Mouse (Mus musculus) layer of hippocampus, adult 11-12 months (tissue): Measurements from ENCODE around the gene B3gat3.
"Not testable (repeated sequence)": the region's sequence is repeated elsewhere in the genome, so short reads cannot be mapped to it uniquely, and the experiment has no call there.

ENCODE experiments used
- DNase-seq: peaks from one replicate; pipeline ENCODE4 v3.0.0; 2022; ENCODE audit warnings: low spot score

B3gat3 gene

DNA sequence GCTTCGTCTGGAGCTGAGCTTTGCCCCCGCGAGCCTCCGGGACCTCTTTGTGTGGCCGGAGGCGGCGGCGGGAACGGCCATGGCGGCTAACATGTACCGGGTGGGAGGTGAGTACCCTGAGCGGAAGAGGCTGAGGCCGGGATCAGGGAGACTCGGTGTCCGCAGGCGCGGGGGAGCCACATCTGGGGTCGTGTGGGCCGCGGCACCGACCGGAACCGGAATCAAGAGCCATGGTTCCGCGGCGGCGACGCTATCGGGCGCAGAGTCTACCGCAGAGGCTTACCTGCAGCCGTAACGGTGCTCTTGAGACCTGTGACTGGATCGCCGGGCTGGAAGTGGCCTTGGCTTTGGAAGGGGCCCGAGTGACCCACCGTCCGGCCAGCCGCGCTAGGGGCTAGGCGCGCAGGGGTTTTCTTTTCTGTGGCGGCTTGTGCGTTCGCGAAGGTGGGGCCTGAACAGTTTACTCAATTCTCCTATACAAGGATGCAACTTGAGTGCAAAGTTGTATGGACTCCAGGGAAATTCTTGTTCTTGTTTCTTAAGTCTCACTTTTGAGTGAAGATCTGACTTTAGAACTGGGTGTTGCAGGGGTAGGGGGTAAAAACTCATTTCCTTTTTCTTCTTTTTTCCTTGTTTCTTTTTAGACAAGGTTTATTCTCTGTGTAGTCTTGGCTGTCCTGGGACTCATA, 22.2 kb downstream of the B3gat3 start:
- DNase-seq: no peak

DNA sequence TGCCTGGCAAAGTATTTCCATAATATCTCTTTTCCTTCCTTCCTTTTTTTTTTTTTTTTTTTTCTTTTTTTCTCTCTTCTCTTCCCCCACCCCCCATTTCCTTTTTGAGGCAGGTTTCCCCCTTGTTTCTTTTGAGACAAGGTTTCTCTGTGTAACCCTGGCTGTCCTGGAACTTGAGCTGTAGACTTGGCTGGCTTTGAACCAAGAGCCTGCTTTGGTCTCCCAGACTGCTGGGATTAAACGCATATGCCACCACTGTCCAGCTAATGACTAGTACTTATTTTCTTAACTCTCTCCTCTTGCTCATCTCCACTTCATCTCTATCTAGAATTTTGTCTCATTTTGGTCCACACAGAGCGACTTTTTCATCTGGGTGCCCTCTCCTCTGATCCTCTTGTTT, 22.9 kb downstream of the B3gat3 start:
- no peak for DNase-seq

- DNase-seq: no peak
Observed at GRCm38 (mm10) chr19:8944062-8944461, 23.9 kb downstream of the B3gat3 start.

- DNase-seq: peak; percentile 58
Observed at GRCm38 (mm10) chr19:8944750-8945149, 24.6 kb downstream of the B3gat3 start.

- no peak for DNase-seq
Observed at GRCm38 (mm10) chr19:8945251-8945650, 25.1 kb downstream of the B3gat3 start.

- no peak for DNase-seq
Observed at GRCm38 (mm10) chr19:8946929-8947328, 26.8 kb downstream of the B3gat3 start.

GRCm38 (mm10) chr19:8950190-8950589, 30.0 kb downstream of the B3gat3 start:
- DNase-seq: no peak

DNA sequence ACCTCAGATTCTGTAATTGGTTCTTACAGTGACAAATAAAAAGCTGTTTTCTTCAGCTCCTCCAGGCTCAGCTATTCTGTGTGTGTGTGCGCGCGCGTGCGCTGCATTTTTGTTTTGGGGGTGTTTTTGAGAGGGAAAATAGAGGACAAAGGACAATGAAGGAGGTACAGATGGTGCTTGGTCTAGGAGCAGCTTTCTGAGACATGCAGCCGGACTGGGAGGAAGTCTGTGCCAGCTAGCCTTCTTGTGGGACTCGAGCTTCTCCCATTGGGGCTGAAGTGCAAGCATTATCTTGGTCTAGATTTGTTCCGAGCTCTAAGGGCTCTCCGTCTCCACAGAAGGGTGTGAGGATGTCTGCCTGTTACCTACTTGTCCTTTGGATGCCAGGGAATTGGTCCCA, 32.1 kb downstream of the B3gat3 start:
- DNase-seq: no peak

DNA sequence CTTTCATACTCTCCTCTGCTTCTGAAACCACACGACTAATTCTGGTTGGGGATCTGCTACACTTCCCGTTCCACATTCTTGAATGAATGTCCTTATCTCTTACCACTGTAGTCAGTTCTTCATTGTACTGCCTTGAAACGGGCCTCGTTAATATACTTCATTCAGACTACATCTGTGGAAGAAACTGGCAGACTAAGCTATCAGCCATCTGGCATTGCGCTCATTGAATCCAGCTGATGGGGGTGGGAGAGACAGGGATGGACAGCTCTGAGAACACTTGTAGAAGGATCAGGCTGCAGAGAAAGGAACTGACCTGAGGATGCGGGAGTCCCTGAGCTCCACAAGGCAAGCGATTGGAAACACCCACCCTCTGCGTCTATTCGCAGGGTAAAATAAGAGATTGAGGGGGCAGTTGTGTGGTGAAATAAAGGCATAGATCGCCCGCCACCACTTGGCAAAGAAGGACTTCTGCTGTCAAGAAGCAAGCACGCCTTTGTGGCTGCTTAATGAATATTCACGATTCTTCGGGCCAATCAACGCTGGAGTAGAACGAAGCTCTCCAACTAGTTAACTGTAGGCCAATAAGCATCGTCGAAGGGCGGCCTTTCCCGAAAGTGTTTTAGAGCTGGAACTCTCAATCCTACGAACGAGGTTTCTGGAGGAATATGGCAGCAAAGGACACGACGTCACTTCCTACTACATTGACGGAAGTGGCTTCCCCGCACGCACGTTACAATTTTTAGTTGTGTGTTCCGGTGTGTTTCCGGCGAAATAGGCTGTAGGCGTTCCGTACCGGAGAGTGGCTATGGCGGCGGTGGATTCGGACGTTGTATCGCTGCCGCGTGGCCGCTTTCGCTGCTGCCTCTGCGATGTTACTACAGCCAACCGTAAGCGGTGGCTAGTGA, 33.2 kb downstream of the B3gat3 start, which contains the start of gene Tut1:
Gene Tut1, plus strand, starts transcription at position 713 of the 905 bp plus-strand sequence.
- DNase-seq: peak; percentile 96

DNA sequence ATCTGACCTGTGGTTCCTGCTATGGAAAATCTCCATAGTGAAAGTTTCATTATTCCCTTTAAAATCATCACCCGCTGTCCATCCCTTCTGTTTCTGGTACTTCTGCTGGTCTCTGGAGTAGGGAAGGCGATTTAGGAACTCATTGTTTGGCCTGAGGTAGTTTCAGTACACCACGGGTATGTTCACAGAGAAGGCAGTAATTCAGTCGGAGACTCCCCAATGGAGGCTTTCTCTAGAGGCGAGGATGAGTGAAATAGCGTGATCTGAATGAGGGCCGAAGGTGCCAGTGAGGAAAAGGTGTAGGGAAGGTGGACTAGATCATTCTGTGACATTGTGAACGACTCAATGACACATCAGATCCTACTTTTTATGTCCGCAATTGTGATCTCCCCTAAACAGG, 34.0 kb downstream of the B3gat3 start:
- DNase-seq: no peak

- no peak for DNase-seq
Observed at GRCm38 (mm10) chr19:8962256-8962655, 42.1 kb downstream of the B3gat3 start.

DNA sequence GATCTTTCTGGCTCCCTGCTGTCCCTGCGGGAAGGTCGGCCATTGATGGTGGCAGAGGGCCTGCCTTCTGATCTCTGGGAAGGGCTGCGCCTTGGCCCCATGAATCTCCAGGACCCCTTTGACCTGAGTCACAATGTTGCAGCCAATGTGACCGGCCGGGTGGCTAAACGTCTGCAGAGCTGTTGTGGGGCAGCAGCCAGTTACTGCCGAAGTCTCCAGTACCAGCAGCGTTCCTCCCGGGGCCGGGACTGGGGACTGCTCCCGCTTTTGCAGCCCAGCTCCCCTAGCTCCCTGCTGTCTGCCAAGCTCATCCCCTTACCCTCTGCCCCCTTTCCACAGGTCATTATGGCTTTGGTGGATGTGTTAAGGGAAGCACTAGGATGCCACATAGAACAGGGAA, 44.9 kb downstream of the B3gat3 start:
- DNase-seq: no peak

- DNase-seq: peak; percentile 32
Observed at GRCm38 (mm10) chr19:8965771-8966170, 45.6 kb downstream of the B3gat3 start.

- DNase-seq: no peak
Observed at GRCm38 (mm10) chr19:8966198-8966589, 46.0 kb downstream of the B3gat3 start.

DNA sequence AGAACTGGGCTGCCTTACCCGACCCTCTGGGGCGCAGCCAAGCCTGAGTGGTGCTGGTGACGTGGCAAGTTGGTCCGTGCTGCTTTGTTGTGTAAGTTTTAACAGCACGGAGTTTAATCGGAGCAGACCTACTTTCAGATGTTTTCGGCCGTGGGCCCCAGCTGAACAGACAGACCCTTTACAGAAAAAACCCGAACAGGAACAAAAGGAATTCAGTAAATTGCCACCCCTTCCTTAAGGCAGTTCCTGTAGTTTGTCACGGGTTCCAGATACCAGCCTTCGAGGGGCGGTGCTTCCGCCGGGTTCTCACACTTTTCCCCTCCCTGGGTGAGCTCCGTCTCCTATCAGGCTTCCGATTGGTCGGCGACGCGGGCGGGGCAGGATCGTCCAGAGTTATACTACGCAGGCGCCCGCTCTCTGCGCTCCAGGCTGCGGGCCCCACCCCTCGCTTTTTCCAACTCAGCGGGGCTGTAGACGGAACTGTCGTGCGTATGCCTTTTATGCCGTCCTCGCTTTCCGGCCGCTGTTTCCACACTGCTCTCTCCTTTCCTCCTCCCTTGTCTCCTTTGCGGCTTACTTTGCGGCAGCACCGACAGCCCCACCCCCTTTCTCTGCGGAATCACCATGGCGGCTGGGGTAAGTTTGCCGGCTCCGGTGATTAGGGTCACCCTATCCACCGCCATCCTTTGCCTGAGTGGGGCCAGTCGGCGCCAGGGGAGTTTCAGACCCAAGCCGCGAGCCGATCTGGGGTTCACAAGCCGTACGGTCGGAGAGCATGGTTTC, 46.6 kb downstream of the B3gat3 start, which contains the start of gene Eef1g:
Gene Eef1g, plus strand, starts transcription at position 452 of the 783 bp plus-strand sequence.
- peak; percentile 100 for DNase-seq

DNA sequence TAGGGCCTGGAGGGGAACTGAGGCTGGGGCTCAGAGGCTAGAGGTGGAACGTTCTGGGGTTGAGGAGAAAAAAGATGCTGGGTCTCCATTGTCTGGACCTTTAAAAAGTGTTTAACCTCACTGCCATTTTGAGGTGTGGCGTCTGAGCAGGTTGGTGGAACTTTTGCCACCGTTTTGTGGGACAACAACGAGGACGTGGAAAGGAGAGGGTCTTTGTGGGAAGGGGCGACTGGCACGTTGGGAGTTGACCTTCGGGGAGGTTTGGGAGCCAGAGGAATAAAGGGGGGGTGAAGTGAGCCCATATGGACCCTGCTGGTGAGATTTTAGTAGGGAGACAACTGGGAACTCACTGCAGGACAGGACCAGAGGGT, 47.2 kb downstream of the B3gat3 start:
- DNase-seq: no peak

DNA sequence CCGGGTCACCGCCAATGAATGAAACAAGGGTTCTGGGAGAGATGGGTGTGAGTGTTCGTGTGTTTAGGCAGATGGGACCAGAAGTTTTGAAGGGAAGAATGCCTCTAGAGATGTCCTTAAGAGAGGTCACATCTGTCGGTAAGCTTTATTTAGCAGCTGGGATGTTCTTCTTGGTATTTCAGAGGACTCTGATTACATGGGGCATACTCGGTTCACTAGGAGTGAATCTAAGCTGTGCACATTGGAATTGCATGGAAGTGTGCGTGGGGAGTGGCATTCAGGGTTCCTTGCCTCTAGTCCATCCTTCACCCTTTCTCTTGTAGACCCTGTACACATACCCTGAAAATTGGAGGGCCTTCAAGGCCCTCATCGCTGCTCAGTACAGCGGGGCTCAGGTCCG, 47.7 kb downstream of the B3gat3 start:
- DNase-seq: no peak

- DNase-seq: not testable (repeated sequence)
Observed at GRCm38 (mm10) chr19:8972491-8972890, 52.3 kb downstream of the B3gat3 start.

DNA sequence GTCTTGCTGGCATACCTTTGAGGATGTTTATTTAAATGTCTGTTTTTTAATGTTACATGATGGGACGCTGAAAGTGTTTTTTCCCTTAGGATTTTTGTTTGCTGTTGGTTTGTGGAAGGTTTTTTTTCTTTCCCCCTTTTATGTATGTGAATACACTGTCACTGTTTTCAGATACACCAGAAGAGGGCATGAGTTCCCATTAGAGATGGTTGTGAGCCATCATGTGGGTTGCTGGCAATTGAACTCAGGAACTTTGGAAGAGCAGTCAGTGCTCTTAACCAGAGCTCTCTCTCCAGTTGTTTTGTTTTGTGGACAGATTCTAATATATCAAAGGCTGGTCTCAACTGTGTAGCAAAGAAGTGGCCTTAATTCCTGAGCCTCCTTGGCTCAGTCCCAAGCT, 54.5 kb downstream of the B3gat3 start:
- no peak for DNase-seq

DNA sequence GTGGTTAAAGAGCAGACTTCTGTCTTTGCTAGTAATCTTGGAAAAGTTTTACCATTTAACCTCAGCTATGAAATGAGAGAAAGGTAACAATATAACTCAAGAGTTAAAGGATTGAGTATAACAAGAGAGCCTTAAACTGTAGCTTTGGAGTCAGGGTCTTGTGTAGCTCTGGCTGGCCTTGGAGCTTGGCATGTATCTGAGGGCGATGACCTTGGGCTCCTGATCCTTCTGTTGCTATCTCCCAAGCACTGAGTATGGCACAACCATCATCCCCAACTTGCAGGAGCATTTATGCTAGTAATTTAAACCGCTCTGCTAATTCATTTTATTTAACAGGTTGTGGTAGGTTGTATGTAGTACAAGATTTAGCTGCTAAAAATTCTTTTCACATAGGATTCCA, 55.3 kb downstream of the B3gat3 start:
- no peak for DNase-seq

- no peak for DNase-seq
Observed at GRCm38 (mm10) chr19:8976535-8976934, 56.4 kb downstream of the B3gat3 start.
